Mouse (Mus musculus) forebrain, embryonic 16.5 days (tissue): ENCODE measurements around the gene Ackr2. TPM values are rescaled to one million over a fixed set of nuclear protein-coding genes. Genes with fewer than 3 reads are reported as not detected.
A peak's percentile ranks its signal among the peaks of the same experiment; 100 is the strongest.

Experiments
- ATAC-seq: fragments of 200-750 bp; cut with Nextera tagmentation; 2 replicates; pipeline ENCODE4 v1.8.0; 2017; ENCODE audit warnings: mild to moderate bottlenecking, moderate library complexity
- H3K27ac ChIP-seq: fragments of 300-500 bp; sonication (generic); 2 replicates; pipeline ENCODE4 v1.5.1; 2014; ENCODE audit warnings: low read length, control low read depth
- H3K27me3 ChIP-seq: fragments of 300-500 bp; sonication (generic); replicated peaks from 2 replicates; pipeline ENCODE4 v1.6.1; 2014; ENCODE audit warnings: low read length; ENCODE audit not compliant: control insufficient read depth, insufficient read depth
- H3K36me3 ChIP-seq: fragments of 300-500 bp; sonication (generic); 2 replicates; pipeline ENCODE4 v1.6.1; 2014; ENCODE audit not compliant: control insufficient read depth, insufficient read depth
- H3K4me1 ChIP-seq: fragments of 300-500 bp; sonication (generic); replicated peaks from 2 replicates; pipeline ENCODE4 v1.6.1; 2014; ENCODE audit warnings: low read length; ENCODE audit not compliant: control insufficient read depth, insufficient read depth
- H3K4me2 ChIP-seq: fragments of 300-500 bp; sonication (generic); 2 replicates; pipeline ENCODE4 v1.6.1; 2014; ENCODE audit warnings: mild to moderate bottlenecking, low read length, control low read depth
- H3K4me3 ChIP-seq: fragments of 300-500 bp; sonication (generic); replicated peaks from 2 replicates; pipeline ENCODE4 v1.5.1; 2014; ENCODE audit warnings: mild to moderate bottlenecking, low read length, control low read depth
- H3K9ac ChIP-seq: fragments of 300-500 bp; sonication (generic); replicated peaks from 2 replicates; pipeline ENCODE4 v1.6.1; 2014; ENCODE audit warnings: low read depth, low read length, control low read depth
- H3K9me3 ChIP-seq: fragments of 300-500 bp; sonication (generic); 2 replicates; pipeline ENCODE4 v1.6.1; 2016; ENCODE audit warnings: low read length; ENCODE audit not compliant: control insufficient read depth
- WGBS: fragments of 180-500 bp; shearing (Covaris S2); extraction: QIAGEN DNeasy Blood & Tissue Kit; methylation state at CpG from one replicate; pipeline ENCODE4 v1.1.7; 2014; 5-methylcytosine and 5-hydroxymethylcytosine counted together
- polyA plus RNA-seq: library from polyadenylated mRNA; unstranded; fragments of >200 nt; fragmentation: Nextera tagmentation; extraction: Ambion mirVana; gene quantifications from 2 replicates; pipeline ENCODE4 v1.2.1, GENCODE M21; 2015

The Ackr2 gene
- polyA plus RNA-seq, 1 experiment from 2014 or later: 2.6 TPM

GRCm38 (mm10) chr9:121924901-121925560, 26.9 kb downstream of the Ackr2 start:
- Histone ChIP-seq H3K4me3 (no peak overlapping the region), H3K4me2 (no peak overlapping the region)
- 88% methylated on average over 9 of the region's 9 CpGs for WGBS

DNA sequence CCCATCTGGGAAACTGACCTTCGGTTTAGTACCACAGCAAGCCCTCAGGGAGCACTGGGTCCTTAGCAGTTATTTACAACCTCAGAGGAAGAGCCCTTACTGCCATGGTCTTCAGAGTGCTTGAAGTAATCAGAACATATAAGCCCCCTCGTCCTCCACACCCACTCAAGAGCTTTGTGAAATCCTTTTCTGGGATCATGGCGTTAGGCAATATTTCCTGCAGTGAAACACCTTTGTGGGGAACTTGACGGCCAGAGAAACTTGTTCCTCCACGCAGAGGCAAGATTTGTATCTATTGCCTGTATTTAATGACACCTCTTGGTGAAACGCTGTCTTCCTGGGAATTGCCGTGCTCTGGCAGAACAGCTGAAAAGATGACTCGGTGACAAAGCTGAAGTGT, 27.8 kb downstream of the Ackr2 start:
- Histone ChIP-seq H3K4me3 (no peak overlapping the region), H3K36me3 (no peaks in the 10 kb centered on the region), H3K27me3 (no peaks in the 10 kb centered on the region), H3K9ac (no peak overlapping the region), H3K9me3 (no peaks in the 10 kb centered on the region), H3K4me2 (no peak overlapping the region), H3K4me1 (no peaks in the 10 kb centered on the region), H3K27ac (no peak overlapping the region)
- ATAC-seq: no peak
- 84% methylated on average over 8 of the region's 8 CpGs for WGBS

More at GRCm38 (mm10) chr9:121924901-121925560, 26.9 kb downstream of the Ackr2 start:
- H3K9ac ChIP-seq: no peak overlapping the region
- no peaks in the 10 kb centered on the region for H3K27me3 ChIP-seq
- H3K9me3 ChIP-seq: no peaks in the 10 kb centered on the region
- no peak overlapping the region for H3K27ac ChIP-seq
- no peaks in the 10 kb centered on the region for H3K4me1 ChIP-seq
- ATAC-seq: no peak
- H3K36me3 ChIP-seq: no peaks in the 10 kb centered on the region

DNA sequence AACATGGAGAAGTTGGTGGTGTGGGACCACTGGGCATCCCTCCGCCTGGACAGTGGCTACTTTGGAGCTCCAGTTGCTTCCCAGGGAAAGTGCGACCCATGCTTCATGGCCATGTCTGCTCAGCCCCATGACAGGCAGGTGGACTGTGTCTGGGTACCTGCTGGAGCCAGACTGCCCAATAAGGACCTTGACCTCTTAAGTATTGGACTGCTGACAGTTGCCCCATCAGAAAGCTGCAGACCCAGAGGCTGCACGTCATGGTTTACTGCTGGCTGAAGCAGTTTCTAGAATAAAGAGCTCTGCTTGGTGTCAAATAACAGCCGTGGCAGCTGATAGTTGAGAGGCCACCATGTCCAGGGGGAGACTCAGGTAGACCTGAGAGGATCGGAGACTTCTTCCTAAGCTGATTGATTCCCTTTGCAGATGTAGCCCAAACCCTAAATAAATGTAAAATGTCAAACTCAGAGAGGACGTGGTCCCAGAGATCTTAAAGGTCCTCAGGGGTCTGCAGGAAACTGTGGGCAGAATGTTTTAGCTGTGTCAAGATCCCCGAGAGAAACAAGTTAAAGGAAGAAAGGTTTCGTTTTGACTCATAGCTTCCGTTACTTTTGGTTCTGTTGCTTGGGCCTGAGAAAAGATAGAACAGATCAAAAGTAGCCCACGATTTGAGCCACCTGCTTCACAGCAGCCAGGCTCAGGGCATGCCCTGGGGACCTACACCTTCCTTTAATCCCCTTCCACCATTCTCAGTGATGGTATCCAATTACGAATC, 28.7 kb downstream of the Ackr2 start:
- ATAC-seq: no peak
- H3K4me1 ChIP-seq: no peaks in the 10 kb centered on the region
- no peak overlapping the region for H3K9ac ChIP-seq
- no peaks in the 10 kb centered on the region for H3K27me3 ChIP-seq
- H3K4me3 ChIP-seq: no peak overlapping the region
- WGBS: 63% methylated on average over 11 of the region's 11 CpGs
- H3K36me3 ChIP-seq: no peaks in the 10 kb centered on the region
- no peak overlapping the region for H3K4me2 ChIP-seq
- H3K27ac ChIP-seq: no peak overlapping the region
- no peaks in the 10 kb centered on the region for H3K9me3 ChIP-seq

DNA sequence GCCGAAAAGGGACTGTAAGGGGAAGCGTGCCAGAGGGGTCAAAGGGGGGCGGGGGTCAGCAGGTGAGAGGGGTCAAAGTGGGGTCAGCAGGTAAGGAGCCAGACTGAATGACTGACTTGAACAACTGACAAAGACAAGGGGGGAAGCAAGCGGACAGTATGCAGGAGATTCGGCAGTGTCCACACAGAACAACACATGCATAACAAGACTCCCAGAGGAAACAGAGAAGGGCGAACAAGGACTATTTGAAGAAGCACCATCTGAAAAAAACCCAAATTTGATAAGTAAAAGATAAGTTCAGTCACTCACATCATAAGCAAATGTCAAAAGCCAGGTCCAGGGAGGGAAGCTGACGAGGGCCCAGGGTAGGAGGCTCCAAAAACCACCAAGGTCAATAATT, 29.6 kb downstream of the Ackr2 start:
- no peak overlapping the region for H3K4me3 ChIP-seq
- H3K9me3 ChIP-seq: no peaks in the 10 kb centered on the region
- H3K4me1 ChIP-seq: no peaks in the 10 kb centered on the region
- WGBS: 90% methylated on average over 7 of the region's 7 CpGs
- no peaks in the 10 kb centered on the region for H3K27me3 ChIP-seq
- ATAC-seq: no peak
- no peak overlapping the region for H3K27ac ChIP-seq
- H3K4me2 ChIP-seq: no peak overlapping the region
- H3K36me3 ChIP-seq: no peaks in the 10 kb centered on the region
- H3K9ac ChIP-seq: no peak overlapping the region

GRCm38 (mm10) chr9:121928498-121928897, 30.3 kb downstream of the Ackr2 start:
- no peak for ATAC-seq
- Histone ChIP-seq H3K27me3 (no peaks in the 10 kb centered on the region), H3K9me3 (no peaks in the 10 kb centered on the region), H3K27ac (no peak overlapping the region), H3K4me2 (no peak overlapping the region), H3K9ac (no peak overlapping the region), H3K4me3 (no peak overlapping the region), H3K36me3 (no peaks in the 10 kb centered on the region), H3K4me1 (no peaks in the 10 kb centered on the region)
- WGBS: 21% methylated on average over 2 of the region's 2 CpGs

DNA sequence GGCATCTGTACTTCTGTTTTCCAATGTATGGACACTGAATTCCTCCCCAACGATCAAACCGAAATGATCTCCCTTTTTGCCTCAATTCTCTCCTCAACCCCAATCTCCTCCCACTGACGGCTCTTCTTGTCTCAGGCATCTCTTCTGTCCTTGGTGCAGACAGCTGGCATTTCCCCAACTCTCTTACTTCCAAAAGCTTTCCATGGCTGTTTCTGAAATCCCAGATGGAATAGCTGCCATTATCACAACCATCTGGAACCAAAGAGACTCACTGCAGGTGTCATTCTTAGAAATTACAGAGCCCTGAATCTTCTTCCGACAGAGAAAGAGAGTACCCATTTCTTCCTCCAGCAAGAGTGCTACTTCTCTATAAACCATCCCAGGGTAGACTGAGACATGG, 36.7 kb downstream of the Ackr2 start:
- no peak overlapping the region for H3K4me2 ChIP-seq
- 82% methylated on average over 4 of the region's 4 CpGs for WGBS
- no peak for ATAC-seq
- no peak overlapping the region for H3K27ac ChIP-seq
- H3K9ac ChIP-seq: no peak overlapping the region
- H3K4me1 ChIP-seq: no peaks in the 10 kb centered on the region
- no peaks in the 10 kb centered on the region for H3K27me3 ChIP-seq
- no peaks in the 10 kb centered on the region for H3K9me3 ChIP-seq
- no peak overlapping the region for H3K4me3 ChIP-seq
- H3K36me3 ChIP-seq: no peaks in the 10 kb centered on the region

DNA sequence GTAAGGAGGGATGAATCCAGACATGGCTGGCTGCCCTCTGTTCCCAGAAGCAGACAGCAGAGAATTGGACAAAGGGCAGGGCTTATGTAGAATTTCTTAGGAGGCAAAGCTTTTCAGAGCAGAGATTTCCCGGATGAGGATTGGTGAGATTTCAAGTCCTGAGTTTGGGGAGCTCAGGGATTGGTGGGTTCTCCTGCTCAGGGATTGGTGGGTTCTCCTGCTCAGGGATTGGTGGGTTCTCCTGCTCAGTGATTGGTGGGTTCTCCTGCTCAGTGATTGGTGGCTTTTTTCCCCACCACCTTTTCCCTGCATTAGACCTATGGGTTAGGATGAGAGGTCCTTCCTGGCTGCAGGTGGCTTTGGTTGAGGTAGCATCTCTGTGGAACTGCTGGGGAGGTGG, 38.8 kb downstream of the Ackr2 start:
- Histone ChIP-seq H3K4me2 (peak overlapping the region; percentile 55), H3K27me3 (no peaks in the 10 kb centered on the region), H3K9ac (no peak overlapping the region), H3K36me3 (no peaks in the 10 kb centered on the region), H3K4me3 (no peak overlapping the region; the same call in 1 of the 2 replicates), H3K4me1 (no peaks in the 10 kb centered on the region), H3K27ac (no peak overlapping the region), H3K9me3 (no peaks in the 10 kb centered on the region)
- ATAC-seq: peak; percentile 54
- 69% methylated on average over 1 of the region's 1 CpGs for WGBS

- 49% methylated on average over 6 of the region's 6 CpGs for WGBS
Observed at GRCm38 (mm10) chr9:121937451-121937864, 39.3 kb downstream of the Ackr2 start.

DNA sequence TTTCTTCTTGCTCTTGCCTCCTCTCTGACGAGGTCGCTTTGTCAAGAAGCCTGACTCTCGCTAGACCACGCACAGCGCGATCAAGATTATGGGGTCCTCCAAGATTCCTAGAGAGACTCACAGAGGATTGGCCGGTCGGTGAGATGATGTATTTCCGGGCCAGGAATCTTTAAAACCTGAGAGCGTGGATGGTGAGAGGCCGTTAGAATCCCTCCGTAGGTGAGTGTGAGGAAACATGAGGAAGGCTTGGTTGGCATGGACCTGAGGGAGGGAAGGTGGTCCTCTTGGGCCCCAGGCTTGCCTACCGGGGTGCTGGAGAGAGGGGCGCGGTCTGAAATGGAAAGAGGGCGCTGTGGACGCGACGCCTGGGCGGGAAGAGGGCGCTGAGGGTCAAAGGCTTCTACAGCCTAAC, 39.8 kb downstream of the Ackr2 start:
- Histone ChIP-seq H3K36me3 (no peaks in the 10 kb centered on the region), H3K4me3 (peak overlapping the region; percentile 52), H3K4me2 (peak overlapping the region; percentile 55), H3K27ac (peak overlapping the region; percentile 11; the same call in 1 of the 2 replicates), H3K27me3 (no peaks in the 10 kb centered on the region), H3K4me1 (no peaks in the 10 kb centered on the region), H3K9ac (peak overlapping the region; percentile 53), H3K9me3 (no peaks in the 10 kb centered on the region)
- peak; percentile 86 for ATAC-seq
- 55% methylated on average over 21 of the region's 21 CpGs for WGBS

More at GRCm38 (mm10) chr9:121937451-121937864, 39.3 kb downstream of the Ackr2 start:
- ATAC-seq: peak; percentile 75
- H3K27ac ChIP-seq: peak overlapping the region; percentile 11
- H3K36me3 ChIP-seq: no peaks in the 10 kb centered on the region
- no peaks in the 10 kb centered on the region for H3K4me1 ChIP-seq
- no peaks in the 10 kb centered on the region for H3K9me3 ChIP-seq
- no peaks in the 10 kb centered on the region for H3K27me3 ChIP-seq
- peak overlapping the region; percentile 32; the same call in 1 of the 2 replicates for H3K9ac ChIP-seq
- H3K4me2 ChIP-seq: peak overlapping the region; percentile 55
- peak overlapping the region; percentile 52 for H3K4me3 ChIP-seq
